Mouse (Mus musculus) layer of hippocampus, adult 18-20 months (tissue): ENCODE results near the gene Rassf3. TPM values are rescaled to one million over a fixed set of nuclear protein-coding genes. Genes with fewer than 3 reads are reported as not detected.
A peak's percentile ranks its signal among the peaks of the same experiment; 100 is the strongest.

Experiments used
- DNase-seq, 2 experiments: peaks; one replicate each; pipeline ENCODE4 v3.0.0; 2022; ENCODE audit warnings: low spot score in 2 of 2
- total RNA-seq, 2 experiments: library from RNA; stranded (reverse); gene quantifications; 2 replicates each; pipeline ENCODE4 v1.2.3; 2021

Rassf3 gene
- total RNA-seq, 2 experiments from 2014 or later = 9.6 to 9.8 TPM

DNA sequence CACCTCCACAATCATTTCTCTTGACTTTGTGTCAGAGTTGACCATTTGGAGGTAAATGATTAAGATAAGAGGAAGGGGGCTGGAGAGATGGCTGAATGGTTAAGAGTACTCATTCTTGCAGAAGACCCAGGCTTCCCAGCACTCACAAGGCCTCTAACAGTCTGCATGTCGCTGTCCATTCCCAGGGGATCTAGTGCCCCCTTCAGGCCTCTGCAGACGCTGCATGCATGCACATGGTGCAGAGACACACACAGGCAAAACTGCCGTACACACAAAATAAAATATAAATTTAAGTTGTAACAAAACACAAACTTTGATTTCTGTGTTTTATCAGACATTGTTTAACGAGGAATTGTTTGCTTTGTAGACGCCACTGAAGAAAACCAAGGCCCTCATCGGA is 105.4 kb downstream of the Rassf3 start:
- no peak for DNase-seq

DNA sequence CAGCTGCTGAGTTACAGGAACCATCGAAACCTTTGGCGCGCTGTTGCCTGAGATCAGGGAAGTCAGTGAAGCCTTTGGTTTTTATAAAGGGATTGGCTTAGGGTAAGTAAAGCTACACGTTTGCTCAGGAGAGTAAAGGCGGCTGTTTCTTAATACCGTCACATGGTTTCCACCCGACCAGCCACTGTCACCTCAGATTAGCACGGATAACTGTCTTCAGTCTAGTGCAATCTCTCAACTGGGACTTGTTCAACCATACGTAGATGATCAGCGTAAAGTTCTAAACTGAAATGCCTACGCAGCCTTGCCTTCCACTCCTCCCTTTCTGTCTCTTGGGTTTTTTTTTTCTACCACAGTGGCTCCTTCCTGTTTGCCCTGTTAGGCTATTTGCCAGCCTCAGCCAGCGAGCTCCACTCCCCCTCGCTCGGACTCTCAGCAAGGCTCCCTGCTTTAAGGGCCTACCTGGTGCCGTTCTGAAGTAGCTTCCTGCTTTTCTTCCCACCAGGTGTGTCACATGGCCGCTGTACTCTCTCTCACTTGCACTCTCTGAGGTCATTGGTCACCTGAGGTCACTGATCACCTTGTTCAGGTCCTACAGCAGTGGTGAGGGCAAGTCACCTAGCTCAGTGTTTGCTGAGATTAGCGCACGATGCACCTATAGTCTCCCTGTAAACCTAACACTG is 107.2 kb downstream of the Rassf3 start:
- DNase-seq = no peak

GRCm38 (mm10) chr10:121367780-121368179 is 108.4 kb downstream of the Rassf3 start:
- DNase-seq = no peak

DNA sequence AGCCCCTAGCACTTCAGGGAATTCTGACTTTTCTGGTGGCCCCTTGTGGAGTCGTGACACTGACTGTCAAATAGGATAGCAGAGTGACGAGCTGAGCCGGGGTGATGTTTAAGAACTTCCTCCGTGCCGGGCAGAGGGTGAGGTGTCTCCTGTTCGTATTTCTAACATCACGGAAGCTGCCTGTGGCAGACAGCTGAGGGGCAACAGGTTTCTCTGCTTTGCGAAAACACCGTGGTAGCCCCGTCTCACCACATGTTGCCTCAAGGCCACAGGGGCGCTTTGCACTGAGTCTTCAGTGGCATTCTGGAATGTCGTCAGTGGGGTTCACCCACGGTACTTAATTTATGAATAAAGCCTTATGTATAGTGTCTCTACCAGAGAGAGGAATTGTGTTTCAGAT is 108.9 kb downstream of the Rassf3 start:
- DNase-seq = no peak

DNA sequence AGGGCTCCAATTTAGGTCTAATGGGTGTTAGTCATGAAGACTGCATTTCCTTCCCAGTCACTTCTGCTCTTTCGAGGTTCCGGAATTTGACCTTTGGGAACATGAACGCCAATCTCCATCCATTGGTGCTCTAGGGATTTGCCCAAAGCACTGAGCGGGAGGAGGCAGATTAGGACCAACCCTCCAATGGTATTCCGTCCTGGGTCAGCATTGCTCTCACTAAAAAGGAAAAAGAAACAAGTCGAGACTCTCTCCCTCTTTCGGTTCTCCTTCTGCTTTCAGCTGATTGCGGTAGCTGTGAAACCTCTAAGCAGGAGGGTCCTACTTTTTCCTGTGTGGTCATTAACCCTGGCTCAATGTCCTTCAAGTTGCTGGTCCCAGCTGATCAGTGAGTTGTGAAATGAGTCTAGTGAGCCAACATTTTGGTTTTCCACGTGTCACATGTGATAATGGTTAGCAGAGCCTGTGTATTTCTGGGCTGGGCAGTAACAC is 110.3 kb downstream of the Rassf3 start:
- DNase-seq = no peak

DNA sequence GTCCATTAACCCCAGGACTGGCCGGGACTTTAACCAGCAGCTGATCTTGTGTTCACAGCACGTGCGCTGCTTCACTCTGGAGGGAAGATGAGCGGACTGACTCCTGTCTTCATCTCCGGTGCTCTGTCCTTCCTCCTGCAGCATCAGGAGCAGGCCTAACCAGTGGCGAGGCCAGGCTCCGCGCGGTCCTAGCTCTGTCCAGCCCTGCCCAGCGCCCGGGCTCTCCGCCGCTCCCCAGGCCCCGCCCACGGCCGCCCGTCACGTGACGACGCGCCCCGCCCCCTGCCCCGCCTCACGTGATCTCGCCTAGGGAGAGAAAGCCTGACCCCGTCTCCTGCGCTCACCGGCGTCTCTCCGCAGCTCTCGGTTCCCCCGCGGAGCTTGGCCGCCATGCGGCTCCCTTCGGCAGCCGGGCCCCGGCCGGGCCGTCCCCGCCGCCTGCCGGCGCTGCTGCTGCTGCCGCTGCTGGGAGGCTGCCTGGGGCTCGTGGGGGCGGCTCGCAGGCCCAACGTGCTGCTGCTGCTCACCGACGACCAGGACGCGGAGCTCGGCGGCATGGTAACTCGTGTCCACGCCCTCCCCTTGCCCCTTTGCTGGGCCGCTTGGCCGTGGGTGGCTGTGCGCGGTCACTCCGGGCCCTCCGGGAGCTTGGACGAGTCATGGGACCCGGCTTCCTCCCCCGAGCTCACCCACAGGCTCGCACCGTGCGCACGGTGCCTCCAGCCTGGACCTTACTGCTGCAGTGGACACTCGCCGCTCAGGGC is 111.2 kb downstream of the Rassf3 start, which contains the start of gene Gns:
Gns (plus strand) TSS at position 290 of the 764 bp plus-strand sequence.
- peak; percentile 68 to 83 for DNase-seq

DNA sequence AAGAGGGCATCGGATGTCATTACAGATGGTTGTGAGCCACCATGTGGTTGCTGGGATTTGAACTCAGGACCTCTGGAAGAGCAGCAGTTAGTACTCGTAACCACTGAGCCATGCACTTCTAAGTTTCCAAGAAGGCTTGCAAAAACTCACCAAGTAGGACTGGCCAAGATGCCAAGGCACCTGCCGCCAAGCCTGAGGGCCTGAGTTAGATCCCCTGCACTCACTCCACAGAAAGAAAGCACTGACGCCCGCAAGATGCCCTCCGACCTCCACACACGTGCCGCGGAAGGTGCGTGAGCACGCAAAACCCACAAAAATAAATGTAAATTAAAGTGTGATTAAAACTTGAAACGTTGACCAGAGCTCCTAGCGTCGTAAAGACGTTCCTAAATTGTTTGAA is 111.8 kb downstream of the Rassf3 start:
- DNase-seq = no peak

DNA sequence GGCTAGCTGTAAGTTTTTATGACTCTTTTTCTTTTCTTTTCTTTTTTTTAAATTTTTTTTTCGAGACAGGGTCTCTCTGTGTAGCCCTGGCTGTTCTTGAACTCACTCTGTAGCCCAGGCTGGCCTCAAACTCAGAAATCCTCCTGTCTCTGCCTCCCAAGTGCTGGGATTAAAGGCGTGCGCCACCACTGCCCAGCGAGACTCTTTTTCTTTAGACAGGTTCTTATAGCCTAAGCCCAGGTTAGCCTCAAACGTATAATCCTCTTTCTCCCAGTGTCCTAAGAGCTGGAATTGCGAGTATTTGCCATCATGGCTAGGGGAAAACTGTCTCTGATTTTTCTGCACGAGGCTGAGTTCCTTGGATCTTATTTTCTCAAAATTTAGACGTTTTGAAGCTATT is 112.9 kb downstream of the Rassf3 start:
- no peak for DNase-seq

GRCm38 (mm10) chr10:121360358-121360757 is 115.8 kb downstream of the Rassf3 start:
- DNase-seq = no peak

Other genes with a start within 250 kb of the Rassf3 start
- gene Tbc1d30, start 125.1 kb downstream of the Rassf3 start, total RNA-seq = 10 to 100 TPM; 38.8 to 40.3 TPM
- gene Gns, start 111.3 kb downstream of the Rassf3 start, total RNA-seq = 10 to 100 TPM; 80.5 to 87.2 TPM
- 10 to 100 TPM; 52.9 to 56.9 TPM for gene Tbk1, start 110.4 kb upstream of the Rassf3 start, total RNA-seq
- gene Xpot, start 150.0 kb upstream of the Rassf3 start, total RNA-seq = 10 to 100 TPM; 71.1 to 72.8 TPM
- under 1 TPM; 0.23 to 0.84 TPM for gene D930020B18Rik, start 165.2 kb upstream of the Rassf3 start, total RNA-seq